Mouse (Mus musculus): ENCODE data around the gene Rnf13. TPM values are rescaled to one million over a fixed set of nuclear protein-coding genes. Genes with fewer than 3 reads are reported as not detected.
A peak's percentile ranks its signal among the peaks of the same experiment; 100 is the strongest.

Rnf13 gene
- total RNA-seq, 2 experiments from 2014 or later, result 87.5 to 92.8 TPM

- DNase-seq (ENCODE audit: low spot score in 2 of 2), result no peak
These were observed 107.9 kb downstream of the Rnf13 start for GRCm38 (mm10) chr3:57843775-57844174.

DNA sequence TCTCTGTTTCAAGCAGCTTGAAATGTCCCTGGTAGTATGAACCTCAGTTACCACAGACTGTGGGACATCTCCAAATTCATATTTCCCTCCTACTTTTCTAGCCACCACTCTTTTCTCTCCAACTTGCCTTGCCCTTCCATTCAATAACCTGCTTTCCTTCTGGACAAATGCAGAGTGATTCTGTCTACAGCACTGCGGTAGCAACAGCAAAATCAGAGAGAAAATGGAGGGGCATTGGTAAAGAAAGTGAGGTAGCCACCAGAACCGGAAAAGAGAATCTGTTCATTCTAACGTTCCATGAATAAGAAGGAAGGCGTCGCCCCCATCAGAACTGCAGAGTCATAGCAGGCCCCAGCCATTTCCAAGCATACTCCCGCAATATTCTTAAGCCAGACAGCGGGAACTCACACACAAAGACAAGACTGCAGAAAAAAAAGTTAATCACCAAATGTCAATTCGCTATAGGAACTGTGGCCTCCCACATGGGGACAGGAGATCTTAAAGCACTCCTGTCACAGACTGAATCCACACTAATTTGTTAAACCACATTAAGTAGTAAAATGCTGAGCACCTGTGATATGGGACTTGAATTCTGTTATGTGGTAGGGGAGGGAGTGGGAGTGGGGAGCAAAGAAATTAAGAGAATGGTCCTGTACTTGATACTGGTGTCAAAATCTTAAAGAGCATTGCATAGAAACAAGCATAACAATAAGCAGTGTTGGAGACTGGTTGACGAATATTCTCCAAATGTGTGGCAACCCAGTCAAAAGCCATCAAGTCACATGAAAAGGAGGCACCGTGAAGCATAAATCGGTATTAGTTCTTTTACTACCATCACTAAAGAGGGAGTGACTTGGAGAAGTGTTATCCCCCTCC lies 110.2 kb downstream of the Rnf13 start:
- DNase-seq (ENCODE audit: low spot score in 2 of 2), result peak; percentile 41 to 45

GRCm38 (mm10) chr3:57846662-57846911 lies 110.7 kb downstream of the Rnf13 start:
- DNase-seq (ENCODE audit: low spot score in 2 of 2), result no peak

DNA sequence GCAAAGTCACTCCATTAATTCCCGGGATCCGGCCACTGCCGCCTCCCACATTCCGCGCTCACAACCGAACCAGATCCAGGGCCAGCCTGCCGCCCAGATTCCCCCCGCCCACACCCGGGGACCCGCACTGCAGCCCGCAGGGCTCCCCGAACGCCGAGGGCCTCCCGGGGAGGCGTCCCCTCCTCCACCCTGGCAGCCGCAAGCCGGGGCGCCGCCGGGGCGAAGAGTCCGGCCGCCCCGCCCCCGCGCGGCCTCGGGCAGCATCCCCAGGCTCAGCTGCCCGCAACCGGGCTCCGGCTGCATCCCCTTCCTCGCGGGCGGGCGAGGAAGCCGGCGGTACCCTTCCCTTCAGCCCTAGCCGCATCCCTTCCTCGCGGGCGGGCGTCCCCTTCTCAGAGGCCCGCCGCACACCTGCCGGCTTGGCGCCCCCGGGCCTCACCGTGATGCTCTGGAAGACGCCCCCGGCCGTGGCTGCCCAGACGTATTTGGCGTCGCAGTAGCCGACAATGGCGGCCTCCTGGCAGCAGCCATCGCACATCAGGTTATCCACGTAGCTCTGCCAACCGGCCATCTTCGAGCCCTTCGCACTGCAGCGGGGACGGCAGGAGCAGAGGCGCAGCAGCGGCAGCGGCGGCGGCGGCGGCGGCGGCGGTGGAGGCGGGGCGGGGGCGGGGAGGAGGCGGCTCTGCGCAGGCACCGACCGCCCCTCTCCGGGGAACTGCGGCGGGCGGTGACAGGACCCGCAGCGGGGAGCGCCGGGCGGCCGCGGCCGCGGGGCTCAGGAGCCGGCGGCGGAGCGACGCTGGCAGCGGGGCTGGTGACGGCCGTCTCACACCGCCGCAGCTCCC lies 111.3 kb downstream of the Rnf13 start:
- DNase-seq (ENCODE audit: low spot score in 2 of 2), result peak; percentile 51 to 57

DNA sequence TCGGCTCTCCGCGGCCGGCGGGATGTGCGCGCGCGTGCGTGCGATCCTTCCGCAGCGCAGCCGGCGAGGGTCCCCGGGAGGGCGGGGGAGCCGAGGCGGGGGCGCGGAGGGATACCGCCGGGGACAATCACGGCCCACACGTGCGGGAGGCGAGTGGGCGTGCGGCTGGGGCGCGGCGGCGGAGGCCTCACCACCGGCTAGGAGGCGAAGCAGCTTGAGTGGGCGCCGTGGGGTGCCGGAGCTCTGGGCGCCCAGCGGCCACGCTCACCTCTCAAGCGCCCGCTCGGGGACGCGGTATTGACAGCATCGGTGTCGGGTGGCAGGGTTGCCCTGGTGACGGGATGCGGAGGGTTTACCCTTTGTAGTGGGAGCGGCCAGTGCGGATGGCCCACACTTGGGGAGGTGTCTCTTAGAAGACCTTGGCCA lies 111.9 kb downstream of the Rnf13 start, which contains the start of gene Pfn2:
TSS of gene Pfn2 (minus strand) at position 320 of the 426 bp plus-strand sequence.
- DNase-seq (ENCODE audit: low spot score in 2 of 2), result peak; percentile 72 to 83

DNA sequence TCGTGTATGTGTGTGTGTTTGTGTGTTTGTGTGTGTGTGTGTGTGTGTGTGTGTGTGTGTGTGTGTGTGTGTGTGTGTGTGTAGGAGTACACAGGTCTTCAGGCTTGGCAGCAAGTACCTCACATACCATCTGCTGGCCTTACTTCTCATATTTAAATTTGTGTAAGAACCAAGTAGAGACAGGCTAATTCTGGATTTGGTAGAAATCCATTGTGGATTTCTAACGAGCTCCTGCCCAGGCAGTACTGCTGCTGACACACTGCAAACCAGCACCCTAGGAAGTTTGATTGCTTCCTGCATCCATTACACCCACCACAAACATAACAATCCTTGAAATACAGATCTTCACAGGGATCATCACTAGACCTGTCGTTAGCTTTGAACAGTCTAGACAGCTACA lies 147.1 kb downstream of the Rnf13 start:
- DNase-seq (ENCODE audit: low spot score in 2 of 2), result peak; percentile 4 to 29

Other genes starting within 250 kb of the Rnf13 start
- 10 to 100 TPM; 12.1 to 12.5 TPM for gene Wwtr1, start 160.2 kb upstream of the Rnf13 start, total RNA-seq (2021)
- 10 to 100 TPM; 19.9 to 22.1 TPM for gene Commd2, start 84.3 kb upstream of the Rnf13 start, total RNA-seq (2021)
- gene Ankub1, start 43.3 kb upstream of the Rnf13 start, total RNA-seq (2021), result 1 to 10 TPM in 1 of 2 experiments, under 1 TPM in 1; 0.91 to 1.8 TPM
- gene Pfn2, start 112.0 kb downstream of the Rnf13 start, total RNA-seq (2021), result 100 to 1,000 TPM; 525 to 526 TPM